Mouse (Mus musculus): Measurements from ENCODE around the gene Tomm20.
"Not testable (repeated sequence)": the region's sequence is repeated elsewhere in the genome, so short reads cannot be mapped to it uniquely, and the experiment has no call there.

The Tomm20 gene

GRCm38 (mm10) chr8:126882586-126882985 lies 63.1 kb downstream of the Tomm20 start:
- DNase-seq: not testable (repeated sequence)

- DNase-seq: no peak
Observed at GRCm38 (mm10) chr8:126881641-126882140, 64.0 kb downstream of the Tomm20 start.

All from cerebellum, postnatal 14 days (tissue).